Mouse (Mus musculus): ENCODE data around the gene Col8a2.

Gene Col8a2

DNA sequence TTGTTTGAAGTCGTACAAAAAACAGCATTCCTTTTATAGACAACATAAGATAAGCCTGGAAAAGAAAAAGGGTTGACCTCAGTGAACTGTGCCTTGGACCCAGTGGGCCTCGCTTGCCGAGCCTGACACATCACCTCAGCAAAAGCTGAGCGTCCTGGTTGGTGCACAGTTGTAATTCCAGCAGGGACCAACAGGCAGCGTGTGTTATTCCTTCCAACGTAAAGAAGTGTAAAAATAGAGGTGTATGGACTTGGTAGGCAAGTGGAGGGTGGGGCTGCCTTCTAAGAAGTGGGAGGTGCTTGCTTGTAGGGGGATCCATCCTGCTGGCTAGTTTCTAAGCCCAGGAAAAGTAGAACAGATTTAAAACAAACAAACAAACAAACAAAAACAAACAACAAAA lies 39.4 kb downstream of the Col8a2 start:
- DNase-seq (ENCODE audit: low read depth in 1 of 2, low spot score in 2 of 2) = no peak

DNA sequence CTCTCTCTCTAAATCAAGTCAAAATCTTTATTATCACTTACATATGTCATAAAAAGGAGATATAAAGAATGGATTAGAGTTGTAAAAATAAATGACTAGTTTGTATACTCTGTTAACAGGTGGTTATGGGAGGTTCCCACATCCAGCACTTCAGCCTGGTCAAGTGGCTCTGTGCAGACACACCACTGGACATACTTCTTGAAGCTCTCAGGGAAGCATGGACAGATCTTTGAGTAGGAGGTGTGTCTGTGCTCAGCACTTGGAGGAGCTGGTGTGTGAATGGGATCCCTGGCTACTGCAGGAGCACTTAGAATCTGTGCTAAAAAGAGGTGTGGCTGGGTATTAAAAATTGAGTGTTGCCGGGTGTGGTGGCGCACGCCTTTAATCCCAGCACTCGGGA lies 43.7 kb downstream of the Col8a2 start:
- no peak for DNase-seq (ENCODE audit: low read depth in 1 of 2, low spot score in 2 of 2)

DNA sequence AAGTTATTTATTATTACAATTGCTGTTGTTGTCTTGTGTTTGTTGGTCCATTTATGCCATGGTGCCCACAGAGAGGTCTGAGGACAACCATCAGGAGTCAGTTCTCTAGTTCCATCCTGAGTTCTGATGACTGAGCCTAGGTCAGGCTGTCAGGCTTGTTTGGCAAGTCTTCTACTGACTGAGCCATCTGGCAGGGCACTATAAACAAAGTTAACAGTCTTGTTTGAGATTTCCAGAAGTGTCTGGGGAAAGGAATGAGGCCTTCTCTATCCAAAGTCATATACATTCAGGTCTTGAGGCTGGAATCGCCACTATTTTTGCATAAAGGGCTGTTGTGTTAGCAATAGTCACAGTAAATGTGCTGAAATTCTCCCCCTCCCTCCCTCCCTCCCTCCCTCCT lies 45.2 kb downstream of the Col8a2 start:
- no peak for DNase-seq (ENCODE audit: low read depth in 1 of 2, low spot score in 2 of 2)

DNA sequence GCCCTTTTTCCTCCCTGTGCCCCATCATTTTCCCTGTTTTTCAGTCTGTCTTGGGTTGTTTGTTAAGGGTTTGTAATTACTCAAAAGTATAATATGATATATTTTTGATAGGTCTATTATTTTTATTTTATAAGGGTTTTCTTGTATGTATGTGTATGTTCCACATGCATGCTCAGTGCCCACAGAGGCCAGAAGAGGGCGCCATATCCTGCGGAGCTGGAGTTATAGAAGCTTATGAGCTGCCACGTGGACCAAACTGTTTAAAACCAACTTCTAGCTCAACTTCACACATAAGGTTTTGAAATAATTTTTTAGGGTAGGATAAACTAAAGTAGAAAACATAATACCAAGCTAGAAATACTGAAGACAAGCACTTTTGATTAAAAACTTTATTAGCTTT lies 45.8 kb downstream of the Col8a2 start:
- no peak for DNase-seq (ENCODE audit: low read depth in 1 of 2, low spot score in 2 of 2)

DNA sequence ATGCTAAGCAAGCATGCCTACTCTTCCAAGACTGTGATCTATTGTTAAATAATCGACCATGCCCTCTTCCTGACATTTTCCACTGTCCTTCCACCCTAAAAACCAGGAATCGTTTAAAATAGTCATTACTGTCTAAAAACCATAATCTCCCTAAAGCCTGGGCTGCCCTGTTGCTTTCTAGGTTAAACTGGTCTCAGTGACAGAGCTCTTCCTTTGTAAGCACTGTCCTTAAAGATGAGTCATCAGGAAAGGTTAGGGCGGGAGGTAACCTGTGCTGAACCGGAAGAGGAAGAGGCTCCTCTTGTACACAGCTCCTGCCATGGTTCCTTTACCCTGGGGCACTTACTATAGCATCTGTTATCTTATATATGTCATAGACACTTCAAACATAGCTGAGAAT lies 52.9 kb downstream of the Col8a2 start:
- DNase-seq (ENCODE audit: low read depth in 1 of 2, low spot score in 2 of 2) = no peak

DNA sequence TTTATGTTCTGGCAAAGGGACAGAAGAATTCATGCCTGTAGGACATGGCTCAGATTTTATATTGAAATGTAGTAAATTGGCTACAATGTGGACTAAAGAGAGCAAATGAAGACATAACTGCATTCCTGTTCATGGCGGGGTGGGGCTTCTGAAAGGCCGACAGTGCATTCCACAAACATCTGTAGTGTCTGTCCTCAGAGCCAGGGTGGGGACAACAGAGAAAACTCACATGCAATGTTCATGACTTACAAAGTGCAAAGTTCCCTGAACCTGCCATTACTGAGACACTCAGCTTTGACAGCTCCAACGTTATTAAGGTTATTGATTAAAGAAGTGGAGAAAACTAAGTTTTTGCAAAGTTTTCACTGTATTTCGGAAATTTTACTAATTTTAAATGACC lies 56.9 kb downstream of the Col8a2 start:
- no peak for DNase-seq (ENCODE audit: low read depth in 1 of 2, low spot score in 2 of 2)

DNA sequence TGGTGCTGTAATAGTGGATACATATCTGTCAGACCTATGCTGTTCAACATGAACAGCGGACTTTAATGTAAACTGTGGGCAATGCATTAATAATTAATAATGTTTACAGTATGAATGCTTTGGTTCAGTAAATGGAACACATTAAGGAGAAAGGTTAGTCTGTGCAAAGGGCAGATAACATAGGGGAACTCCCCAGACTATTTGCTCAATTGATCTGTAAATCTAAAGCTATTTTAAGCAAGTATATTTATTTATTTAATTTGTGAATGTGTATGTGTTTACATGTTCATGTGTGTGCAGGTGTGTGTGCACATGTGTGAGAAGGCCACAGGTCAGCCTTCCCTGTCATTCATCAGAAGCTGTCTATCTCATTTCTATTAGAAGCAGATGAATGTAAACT lies 73.5 kb downstream of the Col8a2 start:
- DNase-seq (ENCODE audit: low read depth in 1 of 2, low spot score in 2 of 2) = no peak

All from monocyte, adult 2 months (primary cell).